Mouse (Mus musculus): ENCODE data around the gene Sp4. TPM values are rescaled to one million over a fixed set of nuclear protein-coding genes. Genes with fewer than 3 reads are reported as not detected.

Gene Sp4
- 100 to 1,000 TPM; 102 to 117 TPM for total RNA-seq (2023)

GRCm38 (mm10) chr12:118301072-118301865 lies at the start of gene Sp4:
TSS of gene Sp4 (minus strand) at chr12:118301440.

GRCm38 (mm10) chr12:118198386-118199093 lies 102.7 kb downstream of the Sp4 start, which contains the start of gene Dnah11:
TSS of gene Dnah11 (minus strand) at chr12:118199043.

Other genes starting within 250 kb of the Sp4 start
- under 1 TPM; 0.36 to 0.41 TPM for gene Dnah11, start 102.4 kb downstream of the Sp4 start, total RNA-seq (2023)

All from T-cell, adult 66 days (primary cell).